Mouse (Mus musculus) c-Kit-positive CD71-negative TER-119-negative erythroid progenitor cells, embryonic 14.5 days (primary cell): ENCODE results near the gene Kti12.
A peak's percentile ranks its signal among the peaks of the same experiment; 100 is the strongest.

Source experiments
- DNase-seq: peaks from one replicate; pipeline ENCODE4 v3.0.0-alpha.2; 2013; ENCODE audit warnings: low read depth

Kti12 gene

DNA sequence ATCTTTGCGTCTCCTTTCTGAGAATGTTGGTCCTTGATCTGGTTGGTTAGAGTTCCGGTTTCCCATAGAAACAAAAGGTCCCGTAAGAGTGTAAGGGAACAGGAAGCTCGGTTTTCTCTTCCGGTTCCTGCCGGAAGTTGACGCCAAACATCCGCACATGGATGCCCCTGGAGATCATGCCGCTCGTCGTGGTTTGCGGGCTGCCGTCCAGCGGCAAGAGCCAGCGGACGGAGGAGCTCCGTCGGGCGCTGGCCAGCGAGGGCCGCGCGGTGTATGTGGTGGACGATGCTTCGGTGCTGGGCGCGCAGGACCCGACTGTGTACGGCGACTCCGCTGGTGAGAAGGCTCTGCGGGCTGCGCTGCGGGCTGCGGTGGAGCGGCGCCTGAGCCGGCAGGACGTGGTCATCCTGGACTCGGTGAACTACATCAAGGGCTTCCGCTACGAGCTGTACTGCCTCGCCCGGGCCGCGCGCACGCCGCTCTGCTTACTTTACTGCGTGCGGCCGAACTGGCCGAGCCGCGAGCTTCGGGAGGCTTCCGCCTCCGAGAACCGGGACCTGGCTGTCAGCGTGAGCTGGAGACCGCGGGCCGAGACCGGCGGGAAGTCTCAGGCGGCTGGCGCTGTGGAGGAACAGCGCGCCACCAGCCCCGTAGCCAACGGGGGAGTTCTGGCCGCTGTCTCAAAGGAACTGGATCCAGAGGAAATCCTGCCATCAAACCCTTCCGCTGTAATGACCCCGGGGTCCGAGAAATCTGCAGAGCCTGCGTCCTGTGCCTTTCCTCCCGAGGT, at the start of gene Kti12:
Gene Kti12 (plus strand): TSS at position 71 of the 790 bp plus-strand sequence.
- peak; percentile 67 for DNase-seq

DNA sequence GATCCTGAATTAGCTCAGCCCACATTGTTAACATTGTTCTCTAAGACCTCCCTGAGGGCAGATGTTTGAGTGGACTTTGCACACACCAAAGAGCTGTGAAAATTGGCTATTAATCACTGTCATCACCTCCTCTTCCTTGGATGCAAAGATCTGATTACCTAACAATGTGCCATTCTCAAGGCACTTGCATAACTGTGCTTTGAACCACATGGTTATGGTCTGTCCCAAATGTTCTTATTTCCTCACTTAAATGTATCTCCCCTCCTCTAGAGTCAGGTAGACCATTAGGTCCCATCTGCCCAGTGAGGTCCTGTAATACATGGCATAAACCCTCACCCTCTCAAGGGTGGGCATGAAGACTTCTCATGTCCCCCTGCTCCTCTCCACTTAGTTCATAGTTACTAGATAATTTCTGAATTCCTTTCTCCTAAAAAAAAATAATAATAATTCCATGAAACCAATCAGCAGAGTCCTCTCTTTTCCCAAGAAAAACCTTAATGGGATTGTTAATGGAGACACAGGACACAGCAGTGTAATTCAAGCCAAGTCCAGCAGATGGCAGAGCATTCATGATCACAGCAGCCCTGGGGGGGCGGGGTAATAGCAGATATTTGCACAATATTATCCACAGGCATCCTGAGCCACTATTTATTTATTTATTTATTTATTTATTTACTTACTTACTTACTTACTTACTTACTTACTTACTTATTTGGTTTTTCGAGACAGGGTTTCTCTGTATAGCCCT, 49.3 kb upstream of the Kti12 start:
- no peak for DNase-seq

DNA sequence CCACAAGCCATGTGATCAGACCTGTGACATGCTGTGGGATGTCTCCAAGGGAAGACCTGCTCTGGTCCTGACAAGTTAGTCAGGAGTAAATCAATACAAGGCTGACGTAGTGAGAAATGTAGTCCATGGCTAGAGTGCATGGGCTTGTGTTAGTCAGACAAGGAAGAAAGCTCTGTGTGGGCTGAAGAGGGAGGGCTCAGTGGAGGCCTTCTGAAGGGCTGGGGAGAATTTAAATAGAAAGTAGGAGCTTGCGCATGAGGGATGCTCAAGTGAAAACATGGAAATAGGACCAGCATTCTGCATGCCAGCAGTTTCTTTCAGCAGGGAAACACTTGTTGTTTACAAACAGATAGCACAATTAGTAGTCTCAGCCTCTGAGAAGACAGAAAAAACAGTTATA, 44.0 kb upstream of the Kti12 start:
- DNase-seq: no peak

DNA sequence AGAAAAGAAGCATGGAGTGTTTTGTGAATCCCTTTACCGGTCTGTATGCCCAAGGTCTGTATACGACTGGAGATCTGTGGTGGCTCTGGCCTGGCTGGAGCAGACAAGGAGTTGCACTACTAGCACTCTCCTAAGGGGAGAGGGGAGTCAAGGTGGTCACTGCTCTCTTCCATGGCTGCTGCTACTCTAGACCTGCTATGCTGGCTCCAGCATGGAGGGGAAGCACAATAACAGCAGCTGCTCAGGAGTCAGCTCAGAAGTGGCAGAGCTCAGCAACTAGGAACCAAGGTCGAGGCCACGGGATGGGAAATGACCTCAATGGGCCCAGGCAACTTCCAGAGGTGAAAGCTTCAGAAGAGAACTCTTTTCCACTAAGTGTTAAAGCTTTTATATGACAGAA, 36.4 kb upstream of the Kti12 start:
- DNase-seq: no peak

DNA sequence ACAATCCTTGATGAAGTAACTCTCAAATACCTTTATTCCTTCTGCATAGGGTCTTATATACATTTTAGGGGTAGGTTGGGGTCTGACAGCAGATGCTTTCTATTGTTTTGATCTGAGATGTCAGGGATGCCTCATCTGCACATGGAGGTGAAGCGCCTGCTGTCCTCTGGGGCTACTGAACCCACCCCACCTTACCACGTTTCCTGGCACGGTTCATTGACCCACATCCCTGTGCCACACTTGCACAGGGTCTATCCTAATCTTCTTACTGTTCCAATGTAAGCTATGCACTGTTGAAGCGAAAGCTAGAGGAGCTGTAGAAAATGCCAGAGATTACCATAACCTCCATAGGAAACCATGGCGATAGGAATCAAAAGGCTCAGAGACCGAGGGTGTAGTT, 36.0 kb upstream of the Kti12 start:
- DNase-seq: no peak

DNA sequence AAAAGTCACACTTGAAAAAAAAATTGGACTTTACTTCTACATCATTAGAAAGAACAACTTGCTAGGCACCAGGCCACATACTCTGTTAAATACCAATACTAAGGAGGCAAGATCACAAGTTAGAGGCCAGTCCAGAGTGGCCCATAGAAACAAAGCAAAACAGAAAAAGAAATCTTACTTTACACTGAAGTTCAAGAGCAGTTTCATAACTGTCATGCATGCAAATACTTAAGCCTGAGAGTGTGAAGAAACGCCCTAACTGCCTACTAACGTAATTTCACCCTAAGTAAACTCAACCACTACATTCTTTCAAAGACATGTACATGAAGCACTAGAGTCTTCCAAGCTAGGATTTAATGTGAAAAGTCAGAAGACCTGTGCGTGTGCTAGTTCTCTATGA, 21.9 kb upstream of the Kti12 start:
- no peak for DNase-seq

DNA sequence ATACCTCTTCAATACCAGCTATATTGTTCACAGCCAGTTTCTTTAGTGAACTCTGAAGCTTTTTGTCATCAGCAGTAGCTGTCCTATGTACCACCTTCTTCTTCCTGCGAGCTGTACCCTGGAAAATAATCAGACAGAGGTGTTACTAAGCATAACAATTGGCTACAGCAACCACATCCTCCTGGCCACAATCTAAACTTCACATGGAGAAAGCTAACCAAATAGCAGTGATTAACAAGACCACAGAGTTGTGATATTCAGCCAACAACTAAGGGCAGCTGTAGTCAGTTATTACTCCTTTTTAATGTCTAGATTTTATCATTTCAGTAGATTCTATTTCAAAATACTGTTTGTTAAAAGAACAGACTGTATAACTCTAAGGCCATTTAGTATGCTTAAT, 21.5 kb upstream of the Kti12 start:
- no peak for DNase-seq

DNA sequence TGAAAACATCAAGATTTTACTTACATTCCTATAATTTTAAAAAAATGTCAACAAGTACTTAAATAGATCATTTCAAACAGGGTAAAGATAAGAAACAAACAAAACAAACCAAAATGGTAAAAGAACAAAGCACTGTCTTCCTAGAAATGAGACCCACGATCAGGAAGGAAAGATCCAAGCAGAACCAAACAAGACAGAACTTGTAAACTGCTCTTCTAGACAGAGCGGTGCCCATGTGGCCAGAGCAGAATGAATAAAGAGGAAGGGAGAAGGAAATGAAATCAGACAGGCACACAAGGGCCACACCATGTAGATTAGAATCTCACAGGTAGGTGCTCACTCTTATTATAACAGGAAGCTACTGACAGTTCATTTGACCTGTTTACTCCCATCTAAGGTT, 20.9 kb upstream of the Kti12 start:
- no peak for DNase-seq

DNA sequence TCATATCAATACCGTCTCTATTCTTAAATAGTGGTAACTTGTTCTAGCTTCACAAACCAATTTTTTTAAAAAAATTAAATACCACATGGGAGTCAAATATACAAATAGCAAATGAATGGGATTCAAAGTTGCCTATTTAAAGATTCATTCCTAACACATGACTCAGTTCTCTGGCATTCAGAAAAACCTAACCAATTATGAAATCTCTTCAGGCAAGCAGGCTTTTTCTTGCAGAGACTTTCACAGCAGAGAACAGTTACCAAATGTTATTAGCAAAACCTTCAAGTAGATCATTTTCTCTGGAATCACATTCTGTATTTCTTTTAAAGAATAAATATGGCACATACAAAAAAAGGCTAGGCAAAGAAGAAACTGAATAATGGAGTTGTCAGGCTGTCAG, 16.9 kb upstream of the Kti12 start:
- no peak for DNase-seq

DNA sequence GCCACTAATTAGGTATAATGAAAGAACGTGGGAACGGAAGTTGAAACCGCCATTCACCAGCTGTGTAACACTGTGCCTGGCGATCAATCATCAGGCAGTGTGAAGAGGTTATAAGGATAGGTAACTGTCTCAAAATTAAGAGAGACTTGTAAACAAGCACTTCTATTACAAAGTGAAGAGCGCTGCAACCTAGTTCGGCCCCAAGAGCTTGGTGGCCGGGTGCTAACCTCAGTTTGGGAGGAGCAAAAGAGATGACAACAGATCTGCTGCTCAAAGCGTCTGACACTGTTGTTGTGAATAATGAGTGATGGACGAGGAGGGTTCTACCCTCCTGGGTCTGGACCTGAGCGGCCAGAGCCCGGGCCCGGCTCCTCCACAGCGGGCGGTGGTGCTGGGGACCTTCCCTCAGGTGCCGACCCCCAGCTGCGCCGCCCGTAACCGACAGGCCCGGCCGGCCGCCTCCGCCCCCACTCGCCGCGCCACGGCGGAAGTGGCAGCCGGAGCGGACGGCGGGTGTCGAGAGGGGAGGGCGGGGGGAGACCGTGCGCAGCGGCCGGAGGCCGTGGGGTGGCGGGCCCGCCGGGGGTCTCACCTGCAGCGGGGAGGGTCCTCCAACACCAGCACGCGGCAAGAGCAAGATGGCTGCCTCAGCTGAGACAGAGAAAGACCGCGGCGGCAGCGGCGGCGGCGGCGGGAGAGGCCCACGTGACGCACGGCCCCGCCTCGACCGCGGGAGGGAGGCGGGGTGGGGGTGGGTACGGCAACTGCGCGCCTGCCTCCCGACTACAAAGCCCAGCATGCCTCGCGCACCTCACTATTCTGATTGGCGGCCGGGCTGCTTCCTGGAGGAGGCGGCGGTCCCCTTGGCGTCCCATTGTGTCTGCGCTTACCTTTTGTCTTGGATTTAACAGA, 14.4 kb upstream of the Kti12 start, which contains the start of gene Btf3l4:
Gene Btf3l4 (minus strand): TSS at position 699 of the 912 bp plus-strand sequence.
- DNase-seq: peak; percentile 81

DNA sequence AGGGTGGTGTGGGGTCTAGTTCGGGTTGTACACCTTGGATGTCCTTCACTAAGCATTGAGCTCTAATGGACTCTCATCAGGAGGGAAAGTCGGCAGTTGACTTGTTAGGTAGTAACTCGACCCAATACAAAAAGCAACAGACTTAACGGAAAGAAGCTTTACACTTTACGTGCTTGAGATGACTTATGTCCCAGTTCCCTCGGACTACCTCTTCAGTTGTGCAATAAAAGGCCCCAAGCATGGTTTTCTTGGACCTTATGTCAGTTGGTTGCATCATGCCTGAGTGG, 13.8 kb upstream of the Kti12 start:
- no peak for DNase-seq

DNA sequence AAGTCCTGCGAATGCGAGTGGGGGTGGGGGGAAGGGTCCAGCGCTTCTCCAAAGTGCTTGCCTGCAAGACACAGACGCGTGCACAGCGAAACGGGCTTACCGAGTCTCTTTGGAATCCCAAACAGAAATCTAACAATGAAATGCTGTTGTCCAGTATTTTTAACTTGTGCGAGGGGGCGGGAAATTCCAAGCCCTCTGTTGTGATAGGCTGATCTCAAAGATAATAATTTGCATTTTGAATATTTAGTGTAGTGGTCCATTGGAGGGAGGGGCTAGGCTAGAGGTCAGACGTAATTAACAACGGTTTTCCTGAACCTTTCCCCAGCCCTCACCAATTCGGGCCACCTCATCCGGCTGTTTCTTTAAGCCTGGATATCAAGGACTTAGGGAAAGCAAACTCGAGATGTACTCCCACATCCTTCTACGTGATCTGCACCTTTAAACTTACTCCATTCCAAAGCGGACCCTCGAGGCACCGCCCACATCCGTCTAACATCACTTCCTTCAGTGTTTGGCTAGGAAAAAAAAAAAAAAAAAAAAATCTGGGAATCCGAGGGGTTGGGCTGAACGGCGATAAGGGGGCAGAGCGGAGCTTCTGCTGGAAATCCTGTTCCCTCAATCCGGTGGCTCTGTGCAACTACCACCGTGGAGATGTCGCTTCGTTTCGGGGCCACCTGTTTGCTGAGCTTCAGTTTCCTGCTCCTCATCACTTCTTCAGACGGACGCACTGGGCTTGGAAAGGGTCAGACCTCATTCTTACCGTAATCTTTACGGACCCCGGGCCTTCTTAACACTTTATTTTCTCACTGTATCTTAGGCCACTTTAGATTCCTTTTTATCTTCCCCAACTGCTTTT, 13.2 kb upstream of the Kti12 start, which contains the start of gene Txndc12:
Gene Txndc12 (plus strand): TSS at position 487 of the 856 bp plus-strand sequence.
- DNase-seq: peak; percentile 84

DNA sequence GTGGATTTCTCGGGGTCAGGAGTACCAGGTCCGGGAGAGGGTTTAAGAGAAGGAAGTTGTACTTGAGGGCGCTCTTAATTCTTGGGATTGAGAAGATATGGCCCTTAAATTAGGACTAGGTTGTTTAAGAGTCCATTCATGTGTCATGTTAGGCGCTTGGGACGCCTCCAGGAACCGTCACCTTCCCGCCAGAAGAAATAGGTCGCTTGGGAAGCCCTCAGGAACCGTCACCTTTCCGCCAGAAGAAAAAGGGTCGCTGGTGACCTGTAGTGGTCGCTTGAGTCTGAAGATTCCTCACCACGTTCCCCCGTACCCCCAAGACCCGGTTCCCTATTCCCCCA, 12.6 kb upstream of the Kti12 start:
- DNase-seq: no peak

DNA sequence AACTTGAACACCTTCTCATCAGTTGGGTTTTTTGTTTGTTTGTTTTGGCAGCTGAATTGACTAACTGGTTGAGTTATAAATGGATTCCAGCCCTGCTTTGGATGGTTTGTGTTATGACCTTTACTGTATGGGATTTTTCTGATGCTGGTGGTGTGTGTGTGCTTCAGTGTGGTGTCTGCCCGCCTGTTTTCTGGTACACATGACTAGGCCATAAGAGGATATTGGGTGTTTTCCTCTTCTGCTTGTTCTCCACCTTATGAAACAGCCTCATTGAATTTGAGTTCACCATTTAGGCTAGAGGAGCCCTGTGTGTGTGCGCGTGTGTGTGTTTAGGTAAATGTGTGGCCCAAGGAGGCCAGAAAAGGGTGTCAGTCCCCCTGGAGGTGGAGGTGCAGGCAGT, 12.1 kb upstream of the Kti12 start:
- DNase-seq: no peak

DNA sequence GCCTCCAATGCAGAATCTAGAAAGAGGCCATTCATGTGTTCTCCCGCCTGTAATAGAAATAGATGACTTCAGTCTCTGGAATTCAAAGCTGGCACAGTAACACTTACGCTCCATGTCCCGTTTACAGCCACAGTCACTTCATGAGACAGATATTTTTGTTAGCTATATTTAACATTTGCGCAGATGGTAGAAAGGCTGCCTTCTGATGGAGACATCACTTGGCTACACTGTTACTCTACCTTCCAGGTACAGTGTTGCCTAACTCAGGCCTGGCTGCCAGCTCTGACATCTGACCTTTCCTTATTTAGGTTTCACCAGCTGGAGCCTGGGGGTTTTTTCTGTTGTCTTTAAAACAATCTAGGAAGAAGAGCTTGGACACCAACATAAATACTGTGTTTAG, 9.6 kb upstream of the Kti12 start:
- DNase-seq: no peak

DNA sequence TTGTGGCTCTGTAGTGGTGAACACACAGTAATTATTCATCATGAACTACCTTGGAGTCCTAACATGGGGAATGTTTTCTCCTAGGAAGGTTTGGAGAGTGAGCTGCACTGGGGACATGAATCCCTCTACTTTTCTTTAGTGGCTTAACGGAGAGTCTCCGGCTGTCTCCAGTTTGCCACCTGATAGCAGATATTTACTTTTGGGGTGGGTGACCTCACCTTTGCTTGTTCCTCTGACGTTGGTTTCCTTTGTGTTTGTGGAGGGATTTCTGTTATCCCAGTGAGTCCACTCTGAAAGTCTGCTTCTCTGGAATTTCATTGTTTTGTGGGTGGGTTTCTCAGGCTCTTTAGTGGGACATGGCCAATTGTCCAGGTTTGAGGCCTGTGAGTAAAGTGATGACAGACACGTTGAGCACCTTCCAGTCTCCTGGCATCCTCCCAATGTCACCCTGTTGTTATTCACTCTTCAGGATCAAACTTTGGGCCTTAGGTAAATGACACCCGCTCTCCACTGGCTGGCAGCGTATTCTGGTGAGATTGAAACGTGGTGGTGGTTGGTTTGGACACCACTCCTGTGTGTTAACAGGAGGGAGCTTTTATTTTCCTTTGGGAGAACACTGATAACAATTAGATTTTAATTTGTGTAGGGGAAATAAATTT, 5.5 kb upstream of the Kti12 start:
- no peak for DNase-seq

DNA sequence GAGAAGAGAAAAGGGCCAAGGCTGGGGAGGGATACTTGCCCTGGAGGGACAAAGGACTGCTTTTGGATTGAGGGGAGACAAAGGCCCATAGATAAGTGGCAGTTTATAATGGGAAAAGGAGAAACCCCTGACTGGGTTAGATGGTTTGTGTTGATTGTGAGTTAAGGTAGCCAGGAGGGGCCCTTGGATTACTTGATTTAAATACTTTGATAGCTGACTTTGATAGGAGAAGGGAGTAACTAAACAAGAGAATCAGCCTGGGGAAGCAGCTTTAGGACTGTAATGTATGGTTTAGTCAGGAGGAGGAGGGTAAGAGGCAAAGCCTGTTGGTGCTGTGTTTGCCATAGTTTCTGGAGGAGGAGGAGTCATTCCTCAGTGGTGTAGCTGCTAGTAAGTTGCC, 4.2 kb upstream of the Kti12 start:
- no peak for DNase-seq

DNA sequence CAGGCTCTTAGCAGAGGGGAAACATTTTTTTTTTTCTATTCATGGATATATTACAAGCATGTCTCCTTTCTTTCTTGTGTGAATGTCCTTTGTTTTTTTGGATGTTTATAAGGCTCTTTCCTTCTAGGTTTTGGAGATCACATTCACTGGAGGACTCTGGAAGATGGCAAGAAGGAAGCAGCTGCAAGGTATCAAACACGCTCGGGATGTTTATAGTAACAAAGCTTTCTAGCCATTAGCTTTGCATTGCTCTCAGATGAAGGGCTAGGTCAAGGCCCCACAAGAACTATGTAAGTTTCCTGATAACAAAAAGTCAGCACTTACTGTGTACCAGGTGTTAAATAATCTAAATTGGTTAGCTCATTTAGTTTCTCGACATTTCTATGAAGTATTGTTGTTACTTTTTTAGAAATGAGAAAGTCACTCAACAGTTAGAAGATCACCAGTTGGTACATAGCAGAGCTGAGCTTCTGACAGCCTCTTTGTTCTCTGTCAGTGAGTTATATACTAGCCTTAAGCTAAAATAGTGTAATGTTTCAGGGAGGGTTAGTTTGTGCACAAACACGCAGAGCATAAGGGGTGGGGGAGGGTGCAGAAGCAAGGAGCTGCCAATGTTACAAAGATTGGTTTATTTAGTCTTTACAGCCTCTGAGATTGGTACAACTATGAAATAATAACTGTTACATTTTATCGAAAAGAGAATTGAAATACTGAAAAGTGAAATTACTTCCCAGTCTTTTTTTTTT, 1.6 kb upstream of the Kti12 start:
- no peak for DNase-seq

DNA sequence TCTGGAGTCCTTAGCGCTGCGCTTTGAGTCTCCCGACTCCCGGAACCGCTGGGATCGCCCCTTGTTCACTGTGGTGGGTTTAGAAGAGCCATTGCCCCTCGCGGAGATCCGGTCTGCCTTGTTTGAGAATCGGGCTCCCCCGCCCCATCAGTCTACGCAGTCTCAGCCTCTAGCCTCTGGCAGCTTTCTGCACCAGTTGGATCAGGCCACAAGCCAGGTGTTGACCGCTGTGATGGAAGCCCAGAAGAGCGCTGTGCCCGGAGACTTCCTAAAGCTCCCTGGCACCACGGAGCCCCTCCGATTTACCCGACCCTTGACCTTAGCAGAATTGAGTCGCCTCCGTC, 892 bp downstream of the Kti12 start, which contains the start of gene A730015C16Rik:
Gene A730015C16Rik (minus strand): TSS at position 115 of the 344 bp plus-strand sequence.
- DNase-seq: no peak

DNA sequence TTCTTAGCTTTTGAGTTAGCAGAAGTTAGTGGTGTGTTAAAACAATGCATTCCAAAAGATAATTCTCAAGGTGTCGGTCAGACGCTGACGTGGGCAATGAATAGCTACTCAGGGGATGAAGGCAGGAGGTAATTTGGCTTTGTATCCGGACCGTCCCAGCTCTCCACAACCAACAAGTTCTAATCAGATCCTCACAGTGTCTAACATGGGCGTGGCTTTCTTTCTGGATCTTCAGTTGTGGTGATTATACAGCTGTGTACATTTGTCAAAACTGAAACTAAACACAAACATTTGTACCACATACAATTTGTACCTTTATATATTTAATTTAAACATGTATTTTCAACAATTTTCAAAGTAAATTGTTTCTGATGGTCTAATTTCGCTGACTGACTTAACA, 19.2 kb downstream of the Kti12 start:
- DNase-seq: no peak
